Mouse (Mus musculus): ENCODE data around the gene B2m.

DNA sequence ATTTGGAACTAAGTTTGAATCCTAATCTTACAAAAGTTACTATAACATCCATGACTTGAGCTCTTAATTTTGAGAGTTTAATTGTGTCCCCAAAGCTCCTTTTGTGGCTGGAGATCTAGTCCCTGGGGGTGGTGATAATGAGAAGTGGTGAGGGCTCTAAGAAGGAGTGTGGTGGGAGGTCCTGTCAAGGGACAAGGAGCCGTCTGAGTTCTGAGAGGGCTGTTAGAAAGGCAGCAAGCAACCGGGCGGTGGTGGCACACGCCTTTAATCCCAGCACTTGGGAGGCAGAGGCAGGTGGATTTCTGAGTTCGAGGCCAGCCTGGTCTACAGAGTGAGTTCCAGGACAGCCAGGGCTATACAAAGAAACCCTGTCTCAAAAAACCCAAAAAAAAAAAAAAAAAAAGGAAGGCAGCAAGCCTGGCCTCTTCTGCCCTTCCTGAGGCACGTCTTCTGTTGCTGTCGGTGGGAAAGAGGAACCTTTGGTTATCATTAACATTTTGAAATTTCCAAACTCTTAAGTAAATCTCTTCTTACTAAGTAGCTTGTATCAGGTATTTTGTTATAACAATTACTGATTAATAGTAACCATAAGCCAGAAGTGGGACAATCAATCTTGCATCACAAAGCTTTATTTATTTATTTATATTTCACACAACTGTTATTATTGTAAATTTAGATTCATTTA lies 6.3 kb downstream of the B2m start:
- TF ChIP-seq CTCF (IDR thresholded peaks at IDR 0.05; ENCODE audit: control insufficient read depth, insufficient read depth, insufficient read length) (no peak), MYOG (IDR thresholded peaks at IDR 0.05; ENCODE audit: control insufficient read depth, extremely low read depth, insufficient read length) (no peak), MAX (IDR thresholded peaks at IDR 0.05) (no peak), USF1 (IDR thresholded peaks at IDR 0.05; ENCODE audit: low read depth) (no peak), CEBPB (IDR thresholded peaks at IDR 0.05; ENCODE audit: low read depth) (no peak), MYOD1 (IDR thresholded peaks at IDR 0.05; ENCODE audit: control insufficient read depth, insufficient read length, low read depth) (no peak)
